Mouse (Mus musculus): ENCODE data around the gene Fxr2. TPM values are rescaled to one million over a fixed set of nuclear protein-coding genes. Genes with fewer than 3 reads are reported as not detected.

Gene Fxr2
- polyA plus RNA-seq, 1 experiment from 2014 or later = 22.9 TPM

MicroRNAs encoded within 50 kb of the gene (microRNA counts, 519-probe panel; counts per million panel counts)
- microRNA mmu-miR-1934 = not detected
- 2,381 counts per million, percentile 45 among the panel's probes with 10 or more counts for microRNA mmu-miR-467f

Small RNA genes within 50 kb of the gene (microRNA-seq; reads per million reads assigned to microRNA genes)
- 5.3 reads per million, percentile 19 among the genes with 10 or more reads in this experiment for gene Mir1934
- gene Mir467f = not detected

Other genes starting within 250 kb of the Fxr2 start
- gene Naa38, start 237.5 kb upstream of the Fxr2 start, polyA plus RNA-seq (2015; fragmentation: Nextera tagmentation; extraction: Ambion mirVana) = 129 and 132 TPM in 2 replicates
- gene Cyb5d1, start 237.4 kb upstream of the Fxr2 start, polyA plus RNA-seq (2015; fragmentation: Nextera tagmentation; extraction: Ambion mirVana) = 20.6 and 24.0 TPM in 2 replicates
- gene Tmem88, start 234.8 kb upstream of the Fxr2 start, polyA plus RNA-seq (2015; fragmentation: Nextera tagmentation; extraction: Ambion mirVana) = 37.3 and 40.6 TPM in 2 replicates
- 18.6 and 19.5 TPM in 2 replicates for gene Kdm6b, start 219.3 kb upstream of the Fxr2 start, polyA plus RNA-seq (2015; fragmentation: Nextera tagmentation; extraction: Ambion mirVana)
- gene Dnah2, start 83.9 kb upstream of the Fxr2 start, polyA plus RNA-seq (2015; fragmentation: Nextera tagmentation; extraction: Ambion mirVana) = 0.21 and 0.42 TPM in 2 replicates
- 53.8 and 59.7 TPM in 2 replicates for gene Efnb3, start 72.8 kb upstream of the Fxr2 start, polyA plus RNA-seq (2015; fragmentation: Nextera tagmentation; extraction: Ambion mirVana)
- 13.3 and 17.0 TPM in 2 replicates for gene Wrap53, start 52.7 kb upstream of the Fxr2 start, polyA plus RNA-seq (2015; fragmentation: Nextera tagmentation; extraction: Ambion mirVana)
- 59.4 and 88.1 TPM in 2 replicates for gene Trp53, start 52.6 kb upstream of the Fxr2 start, polyA plus RNA-seq (2015; fragmentation: Nextera tagmentation; extraction: Ambion mirVana)
- gene Atp1b2, start 27.0 kb upstream of the Fxr2 start, polyA plus RNA-seq (2015; fragmentation: Nextera tagmentation; extraction: Ambion mirVana) = 24.2 and 24.5 TPM in 2 replicates
- gene Shbg, start 15.1 kb upstream of the Fxr2 start, polyA plus RNA-seq (2015; fragmentation: Nextera tagmentation; extraction: Ambion mirVana) = 0.29 TPM in 1 of 2 replicates, not detected in the other
- 14.3 and 16.7 TPM in 2 replicates for gene Sat2, start 11.0 kb upstream of the Fxr2 start, polyA plus RNA-seq (2015; fragmentation: Nextera tagmentation; extraction: Ambion mirVana)
- gene Sox15, start 22.3 kb downstream of the Fxr2 start, polyA plus RNA-seq (2015; fragmentation: Nextera tagmentation; extraction: Ambion mirVana) = 0.22 TPM in 1 of 2 replicates, not detected in the other
- gene Mpdu1, start 29.7 kb downstream of the Fxr2 start, polyA plus RNA-seq (2015; fragmentation: Nextera tagmentation; extraction: Ambion mirVana) = 38.8 and 48.1 TPM in 2 replicates
- gene Cd68, start 33.2 kb downstream of the Fxr2 start, polyA plus RNA-seq (2015; fragmentation: Nextera tagmentation; extraction: Ambion mirVana) = 8.7 and 18.6 TPM in 2 replicates
- 310 and 340 TPM in 2 replicates for gene Eif4a1, start 39.4 kb downstream of the Fxr2 start, polyA plus RNA-seq (2015; fragmentation: Nextera tagmentation; extraction: Ambion mirVana)
- 47.1 and 54.8 TPM in 2 replicates for gene Senp3, start 49.1 kb downstream of the Fxr2 start, polyA plus RNA-seq (2015; fragmentation: Nextera tagmentation; extraction: Ambion mirVana)
- 0.54 and 0.99 TPM in 2 replicates for gene Tnfsf13, start 52.8 kb downstream of the Fxr2 start, polyA plus RNA-seq (2015; fragmentation: Nextera tagmentation; extraction: Ambion mirVana)
- gene Tnfsf12, start 62.9 kb downstream of the Fxr2 start, polyA plus RNA-seq (2015; fragmentation: Nextera tagmentation; extraction: Ambion mirVana) = 7.3 and 8.9 TPM in 2 replicates
- gene Tnfsfm13, start 63.1 kb downstream of the Fxr2 start, polyA plus RNA-seq (2015; fragmentation: Nextera tagmentation; extraction: Ambion mirVana) = 2.9 and 4.2 TPM in 2 replicates
- gene Polr2a, start 125.6 kb downstream of the Fxr2 start, polyA plus RNA-seq (2015; fragmentation: Nextera tagmentation; extraction: Ambion mirVana) = 10.9 and 18.3 TPM in 2 replicates
- gene Slc35g3, start 129.0 kb downstream of the Fxr2 start, polyA plus RNA-seq (2015; fragmentation: Nextera tagmentation; extraction: Ambion mirVana) = 0.16 and 0.48 TPM in 2 replicates
- gene Zbtb4, start 132.9 kb downstream of the Fxr2 start, polyA plus RNA-seq (2015; fragmentation: Nextera tagmentation; extraction: Ambion mirVana) = 3.1 and 3.8 TPM in 2 replicates
- gene Chrnb1, start 163.0 kb downstream of the Fxr2 start, polyA plus RNA-seq (2015; fragmentation: Nextera tagmentation; extraction: Ambion mirVana) = 5.4 and 7.5 TPM in 2 replicates
- 1.8 and 2.9 TPM in 2 replicates for gene Fgf11, start 168.9 kb downstream of the Fxr2 start, polyA plus RNA-seq (2015; fragmentation: Nextera tagmentation; extraction: Ambion mirVana)
- gene Tmem102, start 172.6 kb downstream of the Fxr2 start, polyA plus RNA-seq (2015; fragmentation: Nextera tagmentation; extraction: Ambion mirVana) = 1.1 and 2.6 TPM in 2 replicates
- not detected in 2 replicates for gene Gm39566, start 182.3 kb downstream of the Fxr2 start, polyA plus RNA-seq (2015; fragmentation: Nextera tagmentation; extraction: Ambion mirVana)
- not detected in 2 replicates for gene Spem2, start 185.5 kb downstream of the Fxr2 start, polyA plus RNA-seq (2015; fragmentation: Nextera tagmentation; extraction: Ambion mirVana)
- not detected in 2 replicates for gene Spem1, start 189.2 kb downstream of the Fxr2 start, polyA plus RNA-seq (2015; fragmentation: Nextera tagmentation; extraction: Ambion mirVana)
- 1.6 and 2.2 TPM in 2 replicates for gene Nlgn2, start 204.8 kb downstream of the Fxr2 start, polyA plus RNA-seq (2015; fragmentation: Nextera tagmentation; extraction: Ambion mirVana)
- 291 and 359 TPM in 2 replicates for gene Tmem256, start 205.5 kb downstream of the Fxr2 start, polyA plus RNA-seq (2015; fragmentation: Nextera tagmentation; extraction: Ambion mirVana)
- 68.5 and 81.4 TPM in 2 replicates for gene Plscr3, start 213.4 kb downstream of the Fxr2 start, polyA plus RNA-seq (2015; fragmentation: Nextera tagmentation; extraction: Ambion mirVana)
- gene Tnk1, start 225.7 kb downstream of the Fxr2 start, polyA plus RNA-seq (2015; fragmentation: Nextera tagmentation; extraction: Ambion mirVana) = 0.31 and 0.80 TPM in 2 replicates
- not detected in 2 replicates for gene Tmem95, start 245.0 kb downstream of the Fxr2 start, polyA plus RNA-seq (2015; fragmentation: Nextera tagmentation; extraction: Ambion mirVana)
- 3.3 and 5.7 TPM in 2 replicates for gene Kctd11, start 248.4 kb downstream of the Fxr2 start, polyA plus RNA-seq (2015; fragmentation: Nextera tagmentation; extraction: Ambion mirVana)

Data from heart, embryonic 15.5 days (tissue).